Mouse (Mus musculus): ENCODE measurements around the gene Zfp408.

- TF ChIP-seq POLR2A (IDR thresholded peaks at IDR 0.05; ENCODE audit: borderline replicate concordance, extremely low read depth, low read depth, low read length) (no peak), CTCF (IDR thresholded peaks at IDR 0.05; ENCODE audit: insufficient read depth, low read length) (no peak)
Observed at GRCm38 (mm10) chr2:91636727-91637338, 12.8 kb downstream of the Zfp408 start.
